Mouse (Mus musculus) heart, embryonic 14.5 days (tissue): Measurements from ENCODE around the gene Abcc4. TPM values are rescaled to one million over a fixed set of nuclear protein-coding genes. Genes with fewer than 3 reads are reported as not detected.

Experiments
- ATAC-seq: fragments of 200-750 bp; cut with Nextera tagmentation; 2 replicates; pipeline ENCODE4 v1.8.0; 2017; ENCODE audit warnings: low read depth, moderate TSS enrichment; ENCODE audit not compliant: insufficient number of reproducible peaks, insufficient read depth, low FRiP score
- H3K27ac ChIP-seq, 2 experiments: fragments of 200-500 bp in 1 of 2; fragments of 300-500 bp in 1 of 2; sonication (generic) in 1 of 2; replicated peaks in 1 of 2; 2 replicates each; pipeline ENCODE4 v1.5.1; 2012 to 2014; ENCODE audit warnings: low read depth in 2 of 2, low read length in 2 of 2, control low read depth in 1 of 2, mild to moderate bottlenecking in 1 of 2, mixed read lengths in 1 of 2; ENCODE audit not compliant: control insufficient read depth in 1 of 2, insufficient read depth in 1 of 2
- H3K27me3 ChIP-seq: fragments of 300-500 bp; sonication (generic); 2 replicates; pipeline ENCODE4 v1.6.1; 2014; ENCODE audit warnings: mild to moderate bottlenecking, low read length, control low read depth; ENCODE audit not compliant: control insufficient read depth, insufficient read depth
- H3K36me3 ChIP-seq: fragments of 300-500 bp; sonication (generic); 2 replicates; pipeline ENCODE4 v1.6.1; 2014; ENCODE audit warnings: mild to moderate bottlenecking, control low read depth, low read length, mixed read lengths; ENCODE audit not compliant: control insufficient read depth, insufficient read depth
- H3K4me1 ChIP-seq, 2 experiments: fragments of 200-500 bp in 1 of 2; fragments of 300-500 bp in 1 of 2; sonication (generic) in 1 of 2; 2 replicates each; pipeline ENCODE4 v1.6.1; 2012 to 2014; ENCODE audit warnings: low read length in 2 of 2, control low read depth in 1 of 2, mixed read lengths in 1 of 2; ENCODE audit not compliant: control insufficient read depth in 2 of 2, insufficient read depth in 2 of 2
- H3K4me2 ChIP-seq: fragments of 300-500 bp; sonication (generic); 2 replicates; pipeline ENCODE4 v1.6.1; 2014; ENCODE audit warnings: mild to moderate bottlenecking, low read length
- H3K4me3 ChIP-seq, 2 experiments: fragments of 200-500 bp in 1 of 2; fragments of 300-500 bp in 1 of 2; sonication (generic) in 1 of 2; 2 replicates each; pipeline ENCODE4 v1.5.1; 2012 to 2014; ENCODE audit warnings: low read length in 2 of 2, mild to moderate bottlenecking in 2 of 2, control low read depth in 1 of 2, low read depth in 1 of 2, moderate library complexity in 1 of 2; ENCODE audit not compliant: control insufficient read depth in 1 of 2, insufficient read depth in 1 of 2
- H3K9ac ChIP-seq: fragments of 300-500 bp; sonication (generic); 2 replicates; pipeline ENCODE4 v1.6.1; 2014; ENCODE audit warnings: mild to moderate bottlenecking, low read length
- H3K9me3 ChIP-seq: fragments of 300-500 bp; sonication (generic); 2 replicates; pipeline ENCODE4 v1.6.1; 2016; ENCODE audit warnings: low read length, control low read depth; ENCODE audit not compliant: control insufficient read depth
- WGBS: fragments of 180-500 bp; shearing (Covaris S2); extraction: QIAGEN DNeasy Blood & Tissue Kit; methylation state at CpG from one replicate; pipeline ENCODE4 v1.1.7; 2014; 5-methylcytosine and 5-hydroxymethylcytosine counted together
- polyA plus RNA-seq: library from polyadenylated mRNA; unstranded; fragments of >200 nt; fragmentation: Nextera tagmentation; extraction: Ambion mirVana; gene quantifications from 2 replicates; pipeline ENCODE4 v1.2.1, GENCODE M21; 2014

Gene Abcc4
- polyA plus RNA-seq, 1 experiment from 2014 or later: 1.8 TPM

DNA sequence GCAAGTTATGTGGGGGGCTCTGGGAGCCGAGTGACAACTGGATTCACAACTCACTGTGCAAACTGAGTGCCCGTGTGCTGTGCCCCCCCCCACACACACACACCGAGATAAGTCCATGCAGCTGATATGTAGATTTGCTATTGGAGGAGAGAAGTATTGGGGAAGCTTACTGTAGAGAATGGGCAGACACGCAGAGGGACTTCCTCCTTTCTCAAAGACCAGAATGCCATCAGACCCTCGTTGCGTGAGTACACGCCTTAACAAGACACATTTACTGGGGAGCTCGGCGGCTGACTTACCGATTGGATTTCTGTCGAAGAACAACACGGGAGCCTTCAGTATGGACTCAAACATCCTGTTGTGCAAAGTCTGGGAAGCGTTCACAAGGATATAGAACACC lies 111.6 kb downstream of the Abcc4 start:
- no peaks in the 10 kb centered on the region for H3K9me3 ChIP-seq
- no peaks in the 10 kb centered on the region for H3K27me3 ChIP-seq
- ATAC-seq: no peak
- H3K4me3 ChIP-seq: peak overlapping the region; percentile 4 to 5; a peak in 2 of 4 replicates
- WGBS: 66% methylated on average over 13 of the region's 13 CpGs
- H3K27ac ChIP-seq: peak overlapping the region; percentile 14 to 55; a peak in 1 of 4 replicates
- no peaks in the 10 kb centered on the region for H3K4me1 ChIP-seq
- no peak overlapping the region for H3K9ac ChIP-seq
- H3K4me2 ChIP-seq: peak overlapping the region; percentile 35
- no peaks in the 10 kb centered on the region for H3K36me3 ChIP-seq

DNA sequence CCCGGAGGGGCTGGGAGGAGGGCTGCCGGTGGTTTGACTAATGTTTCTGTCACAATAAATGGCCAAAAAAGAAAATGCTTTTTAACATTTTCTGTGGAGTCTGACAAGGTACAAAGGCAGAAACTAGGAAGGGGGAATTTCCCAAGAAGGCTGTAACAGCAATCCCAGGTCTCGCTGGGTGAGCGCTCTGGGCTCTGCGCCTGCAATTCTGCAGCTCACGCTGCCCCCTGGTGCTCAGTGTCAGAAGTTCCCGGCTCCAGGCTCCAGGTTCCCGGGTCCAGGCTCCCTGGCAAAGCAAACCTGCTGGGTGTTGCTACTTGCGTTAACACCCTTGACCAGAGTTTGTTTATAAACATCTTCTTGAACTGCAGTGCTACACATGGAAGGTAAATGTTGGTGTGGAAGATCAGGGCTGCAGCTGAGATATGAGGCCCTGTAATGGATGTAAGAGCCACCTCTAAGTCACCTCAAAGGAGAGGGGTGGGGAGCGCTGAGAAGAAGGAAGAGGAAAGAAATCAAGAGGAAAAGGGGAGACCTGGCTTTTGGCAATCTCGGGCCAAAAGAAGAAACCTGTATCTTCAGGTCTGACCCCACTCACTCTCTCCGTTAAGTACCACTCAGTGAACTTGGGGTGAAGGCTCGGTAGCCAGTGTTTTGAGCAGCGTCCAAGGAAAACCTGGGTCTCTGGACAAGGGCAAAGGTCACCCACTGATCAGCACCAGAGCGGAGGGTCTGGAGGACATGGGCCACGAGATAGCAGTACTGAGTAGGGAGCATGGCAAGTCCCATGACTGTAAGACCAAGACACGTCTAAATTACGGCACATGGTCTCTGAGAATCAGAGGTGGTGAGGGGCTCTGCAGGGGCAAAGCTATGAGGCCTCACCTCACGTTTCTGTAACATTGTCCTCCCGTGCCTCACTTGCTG lies 114.3 kb downstream of the Abcc4 start:
- 45% methylated on average over 20 of the region's 20 CpGs for WGBS
- ATAC-seq: no peak; the same call in 1 of the 2 replicates
- Histone ChIP-seq H3K36me3 (no peaks in the 10 kb centered on the region), H3K4me2 (no peak overlapping the region), H3K9me3 (no peaks in the 10 kb centered on the region), H3K27ac (no peak overlapping the region), H3K9ac (no peak overlapping the region), H3K4me1 (no peaks in the 10 kb centered on the region), H3K27me3 (no peaks in the 10 kb centered on the region), H3K4me3 (no peak overlapping the region)

DNA sequence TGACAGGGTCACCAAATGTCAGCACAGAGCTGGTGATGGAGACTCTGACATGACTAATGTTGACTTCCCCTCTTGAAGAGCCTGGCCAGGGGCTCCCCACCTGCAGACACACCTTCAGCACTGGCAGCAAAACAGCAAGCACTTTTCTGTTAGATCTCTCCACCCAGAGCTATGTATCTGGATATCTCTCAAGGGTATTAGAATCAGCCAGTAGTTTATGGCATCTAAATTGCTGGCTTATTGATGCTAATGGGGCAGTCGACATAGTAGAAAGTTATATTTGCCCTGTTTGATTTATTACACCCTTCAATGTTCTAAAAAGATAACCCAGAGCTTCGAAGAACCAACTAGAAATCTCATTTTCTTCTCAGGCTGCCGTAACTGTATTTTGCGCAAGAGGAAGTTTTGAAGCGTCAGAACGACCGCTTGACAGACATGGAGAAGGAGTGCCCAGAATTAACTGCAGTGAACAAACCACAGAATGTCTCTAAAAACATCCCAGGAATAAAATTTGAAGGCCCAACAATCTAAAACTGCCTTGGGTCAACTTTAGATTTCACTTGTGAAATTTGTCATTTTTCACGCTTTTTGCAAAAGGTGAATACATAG lies 123.6 kb downstream of the Abcc4 start:
- H3K9me3 ChIP-seq: no peaks in the 10 kb centered on the region
- H3K36me3 ChIP-seq: no peaks in the 10 kb centered on the region
- H3K9ac ChIP-seq: no peak overlapping the region
- H3K4me3 ChIP-seq: no peak overlapping the region
- no peaks in the 10 kb centered on the region for H3K4me1 ChIP-seq
- H3K4me2 ChIP-seq: no peak overlapping the region
- no peak for ATAC-seq
- no peak overlapping the region for H3K27ac ChIP-seq
- no peaks in the 10 kb centered on the region for H3K27me3 ChIP-seq
- 87% methylated on average over 8 of the region's 8 CpGs for WGBS

DNA sequence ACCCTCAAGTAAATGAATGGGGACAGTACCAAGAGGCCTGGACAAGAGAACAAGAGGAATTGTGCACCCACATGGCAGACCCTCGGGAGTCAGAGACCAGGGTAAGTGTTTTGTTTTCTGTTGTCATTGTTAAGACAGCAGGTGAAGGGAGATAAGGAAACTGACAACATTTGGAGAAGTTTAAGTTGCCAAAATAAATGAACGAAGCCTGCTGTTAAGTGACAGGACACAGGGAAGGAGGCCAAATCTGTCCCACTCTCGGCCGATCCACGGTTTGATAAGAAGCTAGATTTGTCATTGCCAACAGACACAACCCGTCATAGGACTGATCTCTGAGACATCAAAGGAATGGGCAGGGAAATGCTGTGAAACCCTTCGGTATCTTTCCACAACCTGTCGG lies 124.3 kb downstream of the Abcc4 start:
- H3K4me2 ChIP-seq: no peak overlapping the region
- no peak overlapping the region for H3K9ac ChIP-seq
- no peaks in the 10 kb centered on the region for H3K27me3 ChIP-seq
- H3K36me3 ChIP-seq: no peaks in the 10 kb centered on the region
- H3K9me3 ChIP-seq: no peaks in the 10 kb centered on the region
- H3K27ac ChIP-seq: no peak overlapping the region
- H3K4me1 ChIP-seq: no peaks in the 10 kb centered on the region
- no peak for ATAC-seq
- WGBS: 17% methylated on average over 8 of the region's 8 CpGs
- H3K4me3 ChIP-seq: no peak overlapping the region

DNA sequence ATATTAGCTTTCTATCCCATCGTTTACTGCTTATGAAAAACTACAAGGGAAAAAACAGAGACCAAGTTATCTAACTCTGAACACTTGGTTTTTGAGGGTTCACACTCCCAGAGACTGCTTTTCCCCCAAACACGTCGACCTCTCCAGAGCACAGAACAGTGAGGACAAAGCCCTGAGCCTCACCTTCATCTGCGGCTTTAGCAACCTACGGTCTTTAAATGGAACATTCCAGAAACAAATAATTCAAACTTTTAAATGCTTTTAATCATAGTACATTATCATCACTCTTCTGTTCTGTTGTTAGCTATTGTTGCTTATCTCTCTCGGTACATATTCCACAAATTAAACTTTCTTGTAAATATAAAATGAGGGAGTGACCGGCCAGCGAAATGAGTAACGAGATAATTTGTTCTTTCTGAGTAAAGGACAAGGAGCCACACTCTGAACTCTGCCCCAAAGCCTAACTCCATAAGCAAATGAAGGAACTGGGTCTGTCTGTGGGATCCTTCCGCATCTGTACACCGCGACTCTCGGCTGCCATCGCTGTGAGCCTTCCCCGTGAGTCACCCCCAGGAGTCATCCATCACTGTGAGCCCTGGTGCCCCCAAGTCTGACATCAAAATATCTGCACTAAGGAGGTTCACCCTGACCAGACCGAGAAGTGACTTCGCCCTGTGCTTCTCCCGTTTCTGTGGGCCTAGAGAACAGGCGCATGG lies 126.8 kb downstream of the Abcc4 start:
- Histone ChIP-seq H3K4me1 (no peaks in the 10 kb centered on the region), H3K27ac (no peak overlapping the region), H3K36me3 (no peaks in the 10 kb centered on the region), H3K4me3 (no peak overlapping the region), H3K4me2 (no peak overlapping the region), H3K9ac (no peak overlapping the region), H3K27me3 (no peaks in the 10 kb centered on the region), H3K9me3 (no peaks in the 10 kb centered on the region)
- 82% methylated on average over 19 of the region's 19 CpGs for WGBS
- no peak for ATAC-seq

DNA sequence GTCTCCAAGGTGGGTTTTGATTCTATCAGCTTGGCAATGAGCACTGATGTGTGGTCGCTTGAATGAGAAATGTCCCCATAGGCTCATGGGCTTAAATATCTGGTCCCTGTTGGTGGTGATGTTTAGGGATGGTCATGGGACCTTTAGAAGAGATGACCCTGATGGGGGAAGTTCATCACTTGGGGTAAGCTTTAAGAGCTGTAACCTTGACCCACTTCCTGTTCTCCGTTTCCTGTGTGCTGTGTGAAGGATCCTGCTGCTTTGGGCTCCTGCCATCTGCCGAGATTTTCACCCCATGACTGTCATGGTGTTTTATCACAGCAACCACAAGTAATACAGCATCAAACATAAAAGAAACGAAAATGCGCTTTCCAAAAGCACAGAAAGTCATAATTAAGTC lies 128.1 kb downstream of the Abcc4 start:
- no peak for ATAC-seq

DNA sequence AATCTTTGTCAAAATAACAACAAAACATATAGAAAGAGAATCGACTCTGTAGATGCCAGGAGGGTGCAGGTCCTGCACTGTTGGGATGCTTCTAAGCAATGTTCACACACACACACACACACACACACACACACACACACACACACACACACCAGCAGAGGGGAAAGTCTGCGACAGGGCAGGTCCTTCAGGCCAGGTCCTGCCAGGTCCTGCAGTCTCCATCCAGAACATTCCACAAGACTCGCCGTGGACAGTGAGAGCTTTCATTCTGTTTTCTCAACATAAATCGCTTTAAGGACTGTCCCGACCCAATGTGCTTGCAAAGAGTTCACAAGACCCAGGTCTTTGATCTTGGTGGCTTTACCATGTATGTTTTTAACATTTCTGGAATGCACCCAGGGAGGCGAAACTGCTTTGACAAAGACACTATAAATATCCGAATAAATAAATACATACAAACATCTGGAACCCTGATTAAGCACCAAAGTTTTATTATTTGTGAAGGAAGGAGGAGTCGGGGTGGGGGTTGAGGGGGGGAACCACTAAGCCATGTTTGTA lies 133.3 kb downstream of the Abcc4 start:
- no peak overlapping the region for H3K27ac ChIP-seq
- H3K9ac ChIP-seq: no peak overlapping the region
- 82% methylated on average over 9 of the region's 9 CpGs for WGBS
- no peak overlapping the region for H3K4me3 ChIP-seq
- no peak overlapping the region for H3K4me2 ChIP-seq
- no peak for ATAC-seq
- no peaks in the 10 kb centered on the region for H3K36me3 ChIP-seq
- no peaks in the 10 kb centered on the region for H3K4me1 ChIP-seq
- H3K27me3 ChIP-seq: no peaks in the 10 kb centered on the region
- no peaks in the 10 kb centered on the region for H3K9me3 ChIP-seq

More for the DNA sequence above, 128.1 kb downstream of the Abcc4 start:
- H3K36me3 ChIP-seq: no peaks in the 10 kb centered on the region
- no peak overlapping the region for H3K4me2 ChIP-seq
- H3K27ac ChIP-seq: no peak overlapping the region
- H3K9ac ChIP-seq: no peak overlapping the region
- 87% methylated on average over 5 of the region's 5 CpGs for WGBS
- no peaks in the 10 kb centered on the region for H3K9me3 ChIP-seq
- no peak overlapping the region for H3K4me3 ChIP-seq
- H3K4me1 ChIP-seq: no peaks in the 10 kb centered on the region
- H3K27me3 ChIP-seq: no peaks in the 10 kb centered on the region
